Mouse (Mus musculus): ENCODE measurements around the gene Pi4k2a. TPM values are rescaled to one million over a fixed set of nuclear protein-coding genes. Genes with fewer than 3 reads are reported as not detected.
"Not testable (repeated sequence)": the region's sequence is repeated elsewhere in the genome, so short reads cannot be mapped to it uniquely, and the experiment has no call there.

Gene Pi4k2a
- total RNA-seq, 2 experiments from 2014 or later = 54.0 to 54.7 TPM

DNA sequence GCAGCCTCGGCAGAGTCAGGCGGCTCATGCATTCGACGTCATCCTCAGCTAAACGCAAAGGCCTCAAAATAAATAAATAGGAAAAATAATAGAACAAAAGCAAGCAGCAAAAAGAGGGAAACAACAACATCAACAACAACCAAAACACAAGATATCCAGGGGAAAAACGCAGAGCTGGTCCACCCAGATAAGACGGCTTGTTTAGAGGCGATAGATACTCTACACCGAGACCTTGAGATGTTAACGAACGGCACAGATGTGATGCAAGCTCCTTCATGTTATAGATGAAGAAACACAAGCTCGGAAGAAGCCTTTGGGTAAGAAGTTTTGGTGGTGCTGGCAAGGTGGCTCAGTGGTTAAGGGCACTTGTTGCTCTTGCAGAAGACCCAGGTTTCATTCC, 11.3 kb upstream of the Pi4k2a start:
- no peak for DNase-seq (ENCODE audit: low spot score in 2 of 2)

GRCm38 (mm10) chr19:42079950-42080349, 10.3 kb upstream of the Pi4k2a start:
- DNase-seq (ENCODE audit: low spot score in 2 of 2) = no peak

GRCm38 (mm10) chr19:42080469-42080868, 9.8 kb upstream of the Pi4k2a start:
- DNase-seq (ENCODE audit: low spot score in 2 of 2) = no peak

GRCm38 (mm10) chr19:42081613-42082012, 8.7 kb upstream of the Pi4k2a start:
- DNase-seq (ENCODE audit: low spot score in 2 of 2) = not testable (repeated sequence)

- no peak for DNase-seq (ENCODE audit: low spot score in 2 of 2)
Measured at GRCm38 (mm10) chr19:42085690-42086089, 4.6 kb upstream of the Pi4k2a start.

DNA sequence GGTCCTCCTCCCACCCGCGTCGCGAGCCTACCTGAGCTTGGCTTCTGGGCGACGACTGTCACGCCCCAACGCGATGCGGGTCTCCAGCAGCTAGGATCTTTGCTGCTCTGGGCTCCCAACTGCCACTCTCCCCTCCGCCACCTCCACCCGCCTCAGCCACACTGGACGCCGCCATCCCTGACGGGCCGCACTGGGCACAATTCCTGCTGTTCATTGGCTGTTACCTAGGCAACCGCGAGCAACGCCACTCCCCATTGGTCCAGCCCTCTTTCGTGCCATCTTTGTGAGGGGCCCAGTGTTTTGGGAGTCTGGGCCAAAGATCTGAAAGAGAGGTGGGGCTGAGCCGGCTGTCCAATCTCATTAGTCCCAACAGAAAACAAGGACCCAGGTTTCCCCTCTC, 4.1 kb upstream of the Pi4k2a start, which contains the start of gene Morn4:
Gene Morn4 (minus strand): TSS at position 192 of the 400 bp plus-strand sequence.
- DNase-seq (ENCODE audit: low spot score in 2 of 2) = peak; percentile 91 to 95

- DNase-seq (ENCODE audit: low spot score in 2 of 2) = peak; percentile 36 to 40
Measured at GRCm38 (mm10) chr19:42089103-42089747, 1.0 kb upstream of the Pi4k2a start.

GRCm38 (mm10) chr19:42090637-42091141, 419 bp downstream of the Pi4k2a start:
- no peak for DNase-seq (ENCODE audit: low spot score in 2 of 2)

- no peak for DNase-seq (ENCODE audit: low spot score in 2 of 2)
Measured at GRCm38 (mm10) chr19:42099406-42099805, 9.1 kb downstream of the Pi4k2a start.

DNA sequence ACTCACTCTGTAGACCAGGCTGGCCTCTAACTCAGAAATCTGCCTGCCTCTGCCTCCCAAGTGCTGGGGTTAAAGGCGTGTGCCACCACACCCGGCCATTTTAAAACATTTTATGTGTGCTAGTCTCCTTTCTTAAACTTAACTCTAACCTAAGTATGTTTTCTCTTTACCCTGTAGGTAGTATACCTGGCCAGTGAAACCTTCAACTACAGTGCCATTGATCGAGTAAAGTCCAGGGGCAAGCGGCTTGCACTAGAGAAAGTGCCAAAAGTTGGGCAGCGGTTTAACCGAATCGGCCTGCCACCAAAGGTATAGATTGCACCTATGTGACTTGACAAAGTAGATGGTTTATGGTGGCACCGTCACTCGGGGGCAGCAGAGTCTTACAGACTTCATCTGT, 14.4 kb downstream of the Pi4k2a start:
- DNase-seq (ENCODE audit: low spot score in 2 of 2) = no peak

DNA sequence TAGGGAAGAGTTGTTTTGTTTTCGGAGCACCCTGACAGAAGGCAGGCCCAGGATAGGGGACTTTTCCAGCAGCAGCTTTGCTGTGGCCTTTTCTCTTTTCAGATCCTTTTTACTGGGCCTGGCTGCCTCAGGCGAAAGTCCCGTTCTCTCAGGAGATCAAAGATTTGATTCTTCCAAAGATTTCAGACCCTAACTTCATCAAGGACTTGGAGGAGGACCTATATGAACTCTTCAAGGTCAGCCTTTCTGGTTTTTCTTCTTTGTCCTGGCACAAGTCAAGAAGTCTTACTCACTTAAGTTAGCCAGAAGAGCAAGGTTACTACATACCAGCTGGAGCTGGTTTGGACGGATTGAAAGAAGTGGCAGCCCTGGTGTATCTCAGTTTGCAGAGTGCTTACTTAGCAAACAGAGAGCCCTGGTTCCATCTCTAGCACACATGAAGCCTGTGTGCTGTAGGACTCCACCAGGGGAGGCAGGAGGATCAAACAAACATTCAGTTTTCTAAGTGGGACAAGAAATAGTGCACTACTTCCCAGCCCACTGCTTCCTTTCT, 25.6 kb downstream of the Pi4k2a start:
- DNase-seq (ENCODE audit: low spot score in 2 of 2) = no peak

DNA sequence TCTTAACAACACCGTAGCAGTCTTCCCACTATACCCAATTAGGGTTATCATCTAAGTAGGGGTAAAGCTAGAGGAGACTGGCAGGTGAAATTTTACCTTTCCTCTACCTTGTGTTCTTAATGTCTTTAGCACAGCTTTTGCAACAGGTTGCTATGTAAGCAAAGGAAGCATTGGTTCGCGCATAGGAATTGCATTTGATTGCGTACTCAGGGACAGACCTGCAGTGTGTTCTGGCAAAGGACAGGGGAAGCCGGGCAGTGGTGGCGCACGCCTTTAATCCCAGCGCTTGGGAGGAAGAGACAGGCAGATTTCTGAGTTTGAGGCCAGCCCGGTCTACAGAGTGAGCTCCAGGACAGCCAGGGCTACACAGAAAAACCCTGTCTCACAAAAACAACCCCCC, 27.9 kb downstream of the Pi4k2a start:
- DNase-seq (ENCODE audit: low spot score in 2 of 2) = no peak

DNA sequence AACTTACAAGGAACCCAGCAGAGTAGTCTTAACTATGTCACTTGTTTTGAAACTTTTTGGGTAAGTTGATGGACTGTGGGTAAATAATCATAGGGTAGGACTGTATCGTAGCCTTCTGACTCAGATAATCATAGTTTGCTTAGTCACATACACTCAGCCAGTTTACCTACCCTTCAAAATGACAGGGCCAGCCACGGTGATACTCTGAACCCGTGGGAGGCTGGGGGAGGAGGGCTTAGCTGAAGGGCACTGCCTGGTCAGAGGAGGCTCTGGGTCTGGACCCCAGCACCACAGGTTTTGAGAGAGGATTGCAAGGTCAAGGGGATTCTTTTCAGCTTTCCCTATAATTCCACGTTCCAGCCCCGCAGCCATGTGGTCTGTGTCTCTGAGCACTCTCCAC, 28.3 kb downstream of the Pi4k2a start:
- no peak for DNase-seq (ENCODE audit: low spot score in 2 of 2)

GRCm38 (mm10) chr19:42120451-42120850, 30.2 kb downstream of the Pi4k2a start:
- no peak for DNase-seq (ENCODE audit: low spot score in 2 of 2)

- DNase-seq (ENCODE audit: low spot score in 2 of 2) = no peak
Measured at GRCm38 (mm10) chr19:42124684-42125083, 34.4 kb downstream of the Pi4k2a start.

DNA sequence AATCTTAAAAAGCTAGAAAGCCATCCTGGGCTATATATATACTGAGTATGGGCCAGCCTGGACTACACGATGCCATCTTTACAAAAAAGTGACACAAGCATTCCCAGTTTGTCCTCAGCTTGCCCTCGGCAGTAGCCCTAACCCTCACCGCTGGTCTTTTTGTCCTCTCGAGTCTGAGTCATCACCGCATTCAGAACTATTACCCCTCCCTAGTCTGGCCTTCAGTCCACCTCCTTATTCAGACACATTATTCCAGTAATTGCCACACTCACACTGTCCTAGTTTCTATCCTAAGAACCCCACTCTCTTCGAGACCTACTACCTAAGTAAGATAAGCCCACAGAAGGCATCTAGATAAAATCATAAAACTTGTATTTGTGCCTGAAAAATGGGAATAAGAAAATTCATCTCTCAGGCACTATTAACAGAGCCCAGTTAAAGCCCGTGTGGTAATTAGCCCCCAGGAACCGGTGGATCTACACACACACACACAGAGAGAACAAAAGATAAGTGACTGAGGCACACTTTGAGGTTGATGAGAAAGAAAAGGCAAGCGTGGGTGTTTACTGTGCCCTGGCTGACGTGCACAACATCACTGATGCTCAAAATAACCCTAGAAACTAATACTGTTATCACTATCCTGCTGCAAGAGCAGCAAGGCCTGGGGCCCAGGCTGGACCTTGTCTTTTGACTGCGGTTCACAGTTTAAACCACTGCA, 35.4 kb downstream of the Pi4k2a start:
- DNase-seq (ENCODE audit: low spot score in 2 of 2) = no peak

DNA sequence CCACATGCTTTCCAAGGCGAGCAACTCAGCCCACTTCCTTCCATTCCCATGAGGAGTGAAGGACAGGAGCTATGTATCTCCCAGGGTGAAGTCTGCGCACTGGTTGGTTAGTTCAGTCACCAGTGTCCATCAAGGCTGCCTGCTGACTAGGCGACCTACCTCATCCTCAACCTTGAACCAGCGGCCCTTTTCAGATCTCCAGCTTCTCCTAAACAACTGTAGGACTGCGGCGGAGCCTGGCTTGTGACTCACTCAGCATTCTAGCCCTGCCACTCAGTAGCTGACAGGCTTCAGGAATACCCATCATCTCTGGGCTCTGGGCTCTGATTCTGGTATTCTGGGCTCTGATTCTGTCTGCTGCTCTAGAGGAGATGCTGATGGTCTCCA, 35.9 kb downstream of the Pi4k2a start:
- no peak for DNase-seq (ENCODE audit: low spot score in 2 of 2)

GRCm38 (mm10) chr19:42127024-42127423, 36.8 kb downstream of the Pi4k2a start:
- DNase-seq (ENCODE audit: low spot score in 2 of 2) = no peak

GRCm38 (mm10) chr19:42128052-42128740, 37.9 kb downstream of the Pi4k2a start:
- no peak for DNase-seq (ENCODE audit: low spot score in 2 of 2)

- DNase-seq (ENCODE audit: low spot score in 2 of 2) = peak; percentile 95 to 98
Measured at GRCm38 (mm10) chr19:42128787-42129508, 38.7 kb downstream of the Pi4k2a start, which contains the start of gene Avpi1. Gene Avpi1 (minus strand): TSS chr19:42129059.
